Mouse (Mus musculus): ENCODE results near the gene Grb14. TPM values are rescaled to one million over a fixed set of nuclear protein-coding genes. Genes with fewer than 3 reads are reported as not detected.
A peak's percentile ranks its signal among the peaks of the same experiment; 100 is the strongest.

Grb14 gene
- 10 to 100 TPM; 42.7 to 44.0 TPM for total RNA-seq (2021)

DNA sequence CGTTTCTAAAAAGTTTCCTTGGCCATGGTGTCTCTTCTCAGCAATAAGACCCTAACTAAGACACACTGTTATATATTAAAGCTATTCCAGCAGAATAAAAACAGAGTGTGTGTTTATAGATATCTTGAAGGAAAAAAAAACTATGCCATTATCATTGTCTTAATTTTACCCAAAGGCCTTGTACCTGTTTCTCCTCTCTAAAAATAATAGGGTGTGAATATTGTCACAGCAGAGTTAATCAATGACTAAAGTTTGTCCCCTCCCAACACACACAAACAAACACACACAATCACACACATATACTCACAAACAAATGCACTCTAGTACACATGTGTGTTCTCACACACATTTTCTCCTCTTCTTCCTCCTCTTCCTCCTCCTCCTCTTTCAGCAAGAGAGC lies at the start of gene Grb14:
Grb14 (minus strand) TSS at position 101 of the 400 bp plus-strand sequence.
- no peak for DNase-seq

GRCm38 (mm10) chr2:65072205-65072604 lies 47.4 kb upstream of the Grb14 start:
- DNase-seq = no peak

DNA sequence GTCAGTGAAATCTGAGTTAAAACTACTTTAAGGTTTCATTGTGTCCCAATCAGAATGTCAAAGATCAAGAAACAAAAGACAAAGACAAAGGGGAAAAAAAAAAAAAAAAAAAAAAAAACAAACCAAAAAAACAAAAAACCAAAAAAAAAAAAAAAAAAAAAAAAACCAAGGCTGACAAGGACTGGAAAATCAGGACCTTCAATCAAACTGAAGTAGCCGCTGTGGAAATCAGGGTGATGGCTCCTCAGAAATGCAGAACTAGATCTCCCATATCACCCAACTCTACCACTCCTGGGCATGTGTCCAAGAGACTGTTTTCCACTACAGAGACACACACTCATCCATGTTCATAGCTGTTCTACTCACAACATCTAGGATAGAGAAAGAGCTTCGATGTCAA lies 29.0 kb upstream of the Grb14 start:
- no peak for DNase-seq

- no peak for DNase-seq
Measured at GRCm38 (mm10) chr2:65052191-65053012, 27.6 kb upstream of the Grb14 start.

DNA sequence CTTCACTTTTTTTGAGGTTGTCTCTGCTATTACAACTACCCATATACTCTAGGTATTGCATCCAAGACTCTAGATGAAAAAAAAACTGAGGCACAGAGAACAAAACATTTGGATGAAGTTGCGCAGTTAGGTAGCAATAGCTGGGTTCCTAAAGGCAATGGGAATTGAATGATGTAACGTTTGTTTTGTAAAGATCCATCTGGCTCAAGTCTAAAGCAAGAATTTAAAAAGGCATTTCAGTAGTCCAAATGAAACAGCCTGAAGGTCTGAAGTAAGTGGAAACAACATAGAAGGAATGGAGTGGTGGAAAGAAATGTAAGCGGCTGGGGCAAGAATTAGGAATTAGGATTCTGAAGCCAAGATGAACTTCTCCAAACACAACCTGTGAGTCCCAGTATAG lies 26.0 kb upstream of the Grb14 start:
- no peak for DNase-seq

- DNase-seq = no peak
Measured at GRCm38 (mm10) chr2:65048234-65049017, 23.6 kb upstream of the Grb14 start.

GRCm38 (mm10) chr2:65038164-65038563 lies 13.4 kb upstream of the Grb14 start:
- DNase-seq = no peak

- DNase-seq = no peak
Measured at GRCm38 (mm10) chr2:65037546-65037945, 12.8 kb upstream of the Grb14 start.

GRCm38 (mm10) chr2:65022363-65023240 lies 2.2 kb downstream of the Grb14 start:
- peak; percentile 66 to 68 for DNase-seq

DNA sequence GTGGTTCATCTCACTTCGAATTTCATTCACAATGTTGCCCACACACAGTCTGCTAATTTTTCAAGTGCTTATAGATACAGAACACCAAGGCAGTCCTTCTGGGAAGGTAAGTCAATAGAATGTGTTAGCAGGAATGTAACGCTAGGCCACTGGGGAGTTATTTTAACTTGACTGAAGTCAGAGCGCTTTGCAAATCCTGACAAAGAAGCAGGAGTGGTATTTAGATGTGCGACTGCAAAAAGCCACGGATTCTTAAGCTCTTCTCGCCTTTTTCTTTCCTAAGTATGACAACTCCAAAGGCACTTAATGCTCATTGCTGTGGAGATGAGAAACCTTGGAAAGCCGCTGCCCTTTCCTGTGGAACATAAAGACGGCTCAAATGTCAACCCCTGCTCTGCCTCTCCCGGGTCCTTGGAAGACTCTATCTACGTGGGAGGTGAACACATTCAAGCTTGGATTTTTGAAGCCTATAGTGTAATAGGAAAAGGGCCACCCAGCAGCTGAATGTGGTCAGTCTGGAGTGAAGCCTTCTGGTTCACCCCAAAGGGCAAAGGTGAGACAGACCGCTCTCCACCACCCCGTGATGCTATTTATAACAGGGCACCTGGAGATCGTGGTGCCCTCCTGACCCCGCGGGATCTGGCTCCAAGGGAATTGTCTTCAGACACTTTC lies 3.0 kb downstream of the Grb14 start:
- peak in 1 of 2 experiments; percentile 24 for DNase-seq

DNA sequence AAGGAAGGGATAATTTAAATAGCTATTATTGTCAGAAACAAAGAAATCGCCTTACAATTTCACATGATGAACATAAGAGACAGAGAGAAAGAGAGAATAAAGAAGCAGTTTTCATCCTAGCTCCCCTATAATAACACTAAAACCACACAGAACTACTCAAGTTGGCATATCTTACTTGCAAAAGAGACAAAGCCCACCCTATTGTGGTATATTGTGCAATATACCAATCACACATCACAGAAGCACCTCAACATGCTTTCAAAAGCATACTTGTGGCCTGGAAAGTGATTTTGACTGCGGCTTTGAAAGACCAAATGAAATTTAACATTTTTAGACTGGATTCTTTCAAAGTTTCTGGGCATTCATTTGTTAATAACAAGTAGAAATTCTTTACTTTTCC lies 7.4 kb downstream of the Grb14 start:
- no peak for DNase-seq

DNA sequence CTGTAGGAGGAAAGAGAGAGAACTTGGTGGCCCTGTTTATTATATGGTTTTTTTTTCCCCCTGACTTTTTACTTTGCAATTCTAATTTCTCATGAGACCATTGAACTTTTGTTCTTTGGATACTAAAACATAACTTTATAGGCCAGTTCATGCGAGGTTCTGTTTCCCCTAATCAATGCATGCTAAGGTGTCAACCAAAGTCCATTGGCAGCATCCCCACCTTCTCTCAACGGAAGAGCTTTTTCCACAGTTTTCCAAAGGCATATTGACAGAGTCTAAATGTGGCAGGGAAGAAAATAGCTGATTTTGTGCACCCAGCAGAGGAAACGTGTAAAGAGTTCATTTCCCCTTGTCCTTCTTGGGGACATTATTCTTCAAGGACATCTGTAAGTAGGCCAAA lies 10.2 kb downstream of the Grb14 start:
- no peak for DNase-seq

- no peak for DNase-seq
Measured at GRCm38 (mm10) chr2:65010105-65010504, 14.7 kb downstream of the Grb14 start.

DNA sequence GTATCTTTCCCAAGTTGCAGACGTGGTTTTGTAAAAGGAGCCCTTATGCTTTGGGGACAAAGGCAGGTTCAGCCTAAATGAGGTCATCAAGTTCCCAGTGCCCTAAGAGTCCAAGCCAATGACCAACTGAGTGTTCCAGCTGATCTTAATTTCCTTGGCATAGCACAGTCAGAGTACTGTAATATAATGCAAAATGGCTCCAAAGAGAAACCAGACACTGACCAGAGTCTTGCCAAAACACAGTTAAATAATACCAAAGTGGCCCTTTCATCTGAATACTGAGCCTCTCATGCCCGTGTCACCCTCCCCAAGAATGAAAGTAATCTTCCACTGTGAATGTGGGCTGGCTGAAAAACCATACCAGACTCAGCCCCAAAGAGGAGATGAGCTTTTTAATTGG lies 17.4 kb downstream of the Grb14 start:
- DNase-seq = no peak

GRCm38 (mm10) chr2:65005044-65005443 lies 19.7 kb downstream of the Grb14 start:
- no peak for DNase-seq

GRCm38 (mm10) chr2:65003433-65003832 lies 21.4 kb downstream of the Grb14 start:
- no peak for DNase-seq

DNA sequence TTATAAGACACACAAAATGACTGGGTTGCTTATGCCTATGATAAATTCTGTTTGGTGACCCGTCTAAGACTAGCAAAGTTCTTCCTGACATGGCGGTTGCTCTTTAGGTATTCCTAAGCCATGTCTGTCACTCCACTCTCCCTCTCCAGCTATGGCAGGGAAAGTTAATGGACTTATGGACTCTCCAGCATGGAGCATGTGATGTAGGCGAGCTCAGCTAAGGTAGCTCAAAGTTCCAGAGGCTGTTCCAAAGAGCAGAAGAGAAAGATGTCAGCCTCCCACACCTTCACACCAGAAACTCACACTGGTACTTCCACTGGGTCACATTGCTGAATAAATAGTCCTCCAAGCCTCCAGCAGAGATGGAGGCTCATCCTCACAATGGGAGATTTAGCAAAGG lies 22.2 kb downstream of the Grb14 start:
- DNase-seq = no peak

- no peak for DNase-seq
Measured at GRCm38 (mm10) chr2:64995048-64995447, 29.7 kb downstream of the Grb14 start.

- DNase-seq = no peak
Measured at GRCm38 (mm10) chr2:64989426-64990187, 35.2 kb downstream of the Grb14 start.

DNA sequence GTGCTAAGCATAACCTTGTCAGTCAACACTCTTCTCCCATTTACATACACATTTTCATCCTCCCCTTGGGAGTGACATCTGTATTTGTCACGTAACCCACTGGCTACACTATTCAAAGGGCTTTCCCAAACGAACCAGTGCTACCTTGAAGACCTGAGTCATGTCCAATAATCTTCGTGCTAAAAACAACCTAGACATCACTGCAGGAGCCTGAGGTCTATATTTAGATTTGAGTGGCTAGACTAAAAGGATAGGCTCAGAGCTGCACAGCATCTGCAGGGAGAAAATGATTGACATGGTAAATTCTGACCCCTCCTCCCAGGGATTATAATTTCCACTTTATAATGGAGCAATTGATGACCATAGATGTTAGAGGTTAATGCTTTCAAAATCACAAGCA lies 37.0 kb downstream of the Grb14 start:
- no peak for DNase-seq

- DNase-seq = no peak
Measured at GRCm38 (mm10) chr2:64975546-64975945, 49.2 kb downstream of the Grb14 start.

All from layer of hippocampus, postnatal 36 days (tissue).